Mouse (Mus musculus) G1E (cell line): ENCODE data around the gene Tmem40. TPM values are rescaled to one million over a fixed set of nuclear protein-coding genes. Genes with fewer than 3 reads are reported as not detected.
A peak's percentile ranks its signal among the peaks of the same experiment; 100 is the strongest.

Experiments used
- ATAC-seq: 2 replicates; pipeline ENCODE4 v1.8.0; 2016; ENCODE audit warnings: mild to moderate bottlenecking; ENCODE audit not compliant: insufficient number of reproducible peaks, poor library complexity, low FRiP score, severe bottlenecking; ENCODE audit errors: extremely low read depth
- DNase-seq: peaks from one replicate; pipeline ENCODE4 v3.0.0; 2012; ENCODE audit warnings: low spot score
- H3K27me3 ChIP-seq: 2 replicates; pipeline ENCODE4 v1.6.1; 2012; ENCODE audit warnings: mild to moderate bottlenecking, low read length, inconsistent platforms; ENCODE audit not compliant: insufficient read depth
- H3K36me3 ChIP-seq: replicated peaks from 2 replicates; pipeline ENCODE3; 2012; ENCODE audit warnings: mild to moderate bottlenecking, inconsistent platforms
- H3K4me1 ChIP-seq: 2 replicates; pipeline ENCODE4 v1.6.1; 2012; ENCODE audit warnings: low read depth, low read length, inconsistent platforms, mixed read lengths; ENCODE audit not compliant: insufficient read depth
- H3K4me3 ChIP-seq: 2 replicates; pipeline ENCODE4 v1.5.1; 2012; ENCODE audit warnings: low read depth, mild to moderate bottlenecking, inconsistent platforms, low read length, moderate library complexity, mixed read lengths
- H3K9me3 ChIP-seq: replicated peaks from 2 replicates; pipeline ENCODE4 v1.6.1; 2012; ENCODE audit warnings: inconsistent platforms
- CTCF ChIP-seq: IDR thresholded peaks from 2 replicates; pipeline ENCODE4 v1.5.1; 2012; ENCODE audit warnings: low read depth, low read length, inconsistent platforms, mixed read lengths
- GATA1 ChIP-seq: IDR thresholded peaks from 2 replicates; pipeline ENCODE4 v1.6.1; 2012; ENCODE audit warnings: borderline replicate concordance, low read length, inconsistent platforms, mixed read lengths
- GATA2 ChIP-seq: IDR thresholded peaks from 2 replicates; pipeline ENCODE4 v1.6.1; 2012; ENCODE audit warnings: low read depth, low read length, inconsistent platforms, borderline replicate concordance
- POLR2AphosphoS5 ChIP-seq: IDR thresholded peaks from 2 replicates; pipeline ENCODE4 v1.6.1; 2012; ENCODE audit warnings: low read depth, low read length, inconsistent platforms; ENCODE audit not compliant: insufficient replicate concordance
- TAL1 ChIP-seq: conservative IDR thresholded peaks from 2 replicates; pipeline ENCODE4 v1.6.1; 2012; ENCODE audit warnings: low read depth, low read length, inconsistent platforms, mixed read lengths
- polyA plus RNA-seq: library from polyadenylated mRNA; stranded (reverse); fragments of >175 nt; gene quantifications from 2 replicates; pipeline ENCODE4 v1.2.3, GENCODE M21; 2012
- total RNA-seq, 2 experiments: library from RNA; stranded (forward) in 1 of 2; stranded (reverse) in 1 of 2; fragments of 200-1000 nt in 1 of 2; fragments of >200 nt in 1 of 2; fragmentation: Nextera tagmentation in 1 of 2; gene quantifications; 2 replicates each; pipeline ENCODE4 v1.2.3; 2014 to 2017

Gene Tmem40
- total RNA-seq (2014; fragmentation: Nextera tagmentation) (1.8 TPM in 1 of 2 replicates, not detected in the other), total RNA-seq (2017) (14.6 and 16.5 TPM in 2 replicates), polyA plus RNA-seq (2.8 and 3.4 TPM in 2 replicates)

- Histone ChIP-seq H3K9me3 (peaks cover 2% of the 10 kb centered on the region; the same call in 1 of the 2 replicates), H3K36me3 (no peaks in the 10 kb centered on the region), H3K27me3 (peaks cover 12% of the 10 kb centered on the region; the same call in 1 of the 2 replicates), H3K4me3 (peak within 1 kb of the TSS; percentile 57; the same call in 1 of the 2 replicates), H3K4me1 (peaks cover 63% of the 10 kb centered on the region)
- TF ChIP-seq POLR2AphosphoS5 (no peak), TAL1 (no peak), CTCF (no peak), GATA1 (no peak), GATA2 (no peak)
- peak; percentile 56 for ATAC-seq
- peak; percentile 44 for DNase-seq
These were observed at the start of gene Tmem40 for GRCm38 (mm10) chr6:115761995-115762756. TSS of gene Tmem40 (minus strand) at chr6:115762410.

GRCm38 (mm10) chr6:115811606-115812005 is 49.4 kb upstream of the Tmem40 start:
- H3K4me3 ChIP-seq = no peak overlapping the region
- peaks cover 54% of the 10 kb centered on the region for H3K36me3 ChIP-seq
- H3K4me1 ChIP-seq = peaks cover 22% of the 10 kb centered on the region
- H3K27me3 ChIP-seq = no peaks in the 10 kb centered on the region
- ATAC-seq (no peak), DNase-seq (no peak)
- TF ChIP-seq POLR2AphosphoS5 (no peak), GATA1 (no peak), CTCF (no peak), TAL1 (no peak), GATA2 (no peak)
- H3K9me3 ChIP-seq = no peaks in the 10 kb centered on the region

DNA sequence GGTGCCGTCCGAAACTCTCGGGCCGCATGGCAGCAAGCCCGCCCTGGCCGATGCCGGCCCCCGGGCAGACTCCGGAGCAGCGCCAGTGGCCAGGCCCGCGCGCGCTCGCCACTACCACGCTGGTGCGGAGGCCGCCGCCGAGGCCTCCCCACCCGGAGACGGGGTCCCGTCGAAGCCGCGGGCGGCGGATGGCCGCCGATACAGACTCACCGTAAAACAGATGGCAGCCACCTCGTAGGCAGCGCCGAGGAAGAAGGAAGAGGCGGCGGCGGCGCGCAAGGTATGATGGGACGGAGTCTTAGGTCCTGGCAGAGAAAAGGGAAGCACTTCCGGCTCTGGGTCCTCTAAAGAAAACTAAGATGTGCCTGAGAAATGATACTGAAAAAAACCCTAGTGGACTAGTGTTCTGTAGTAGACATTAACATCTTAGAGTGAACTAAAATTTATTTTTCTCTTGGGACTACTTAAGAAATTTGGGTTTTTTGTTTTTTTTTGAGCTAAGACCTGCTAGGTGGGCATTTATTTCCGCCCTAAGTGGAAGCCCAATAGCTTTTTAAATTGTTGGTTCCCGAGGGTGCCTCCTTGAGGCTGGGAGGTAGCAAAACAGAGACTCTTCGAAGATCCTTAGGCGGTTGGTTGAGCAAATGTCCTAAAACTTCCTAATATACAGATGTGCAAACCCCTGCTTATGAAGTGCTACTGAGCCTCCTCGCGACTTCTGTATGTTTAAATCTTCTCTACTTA is 46.5 kb upstream of the Tmem40 start, which contains the start of gene Rpl32:
Gene Rpl32 (minus strand): TSS at position 260 of the 744 bp plus-strand sequence.
- H3K4me3 ChIP-seq = peak within 1 kb of the TSS; percentile 95
- H3K27me3 ChIP-seq = no peaks in the 10 kb centered on the region
- H3K9me3 ChIP-seq = no peaks in the 10 kb centered on the region
- TF ChIP-seq GATA1 = no peak
- no peak for TF ChIP-seq POLR2AphosphoS5
- no peak for TF ChIP-seq GATA2
- TF ChIP-seq TAL1 = no peak
- TF ChIP-seq CTCF = no peak
- peaks cover 30% of the 10 kb centered on the region for H3K4me1 ChIP-seq
- ATAC-seq (peak; percentile 77), DNase-seq (peak; percentile 76)
- H3K36me3 ChIP-seq = peaks cover 71% of the 10 kb centered on the region

DNA sequence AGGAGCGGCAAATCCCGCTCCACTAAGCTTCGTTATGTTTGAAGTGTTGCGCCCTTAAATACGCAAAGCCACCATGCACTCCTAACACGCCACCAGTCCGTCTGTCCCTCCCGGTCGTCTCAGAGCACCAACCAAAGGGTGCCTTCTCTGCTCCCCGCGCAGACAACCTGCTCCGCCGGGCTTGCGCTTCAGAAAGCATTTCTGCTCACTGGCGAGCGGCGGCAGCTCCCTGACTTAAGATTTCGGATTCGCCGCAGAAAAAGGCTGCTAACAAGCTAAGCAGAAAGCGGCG is 45.9 kb upstream of the Tmem40 start:
- Histone ChIP-seq H3K36me3 (peaks cover 72% of the 10 kb centered on the region), H3K9me3 (no peaks in the 10 kb centered on the region), H3K4me3 (peak overlapping the region; percentile 95), H3K4me1 (peaks cover 30% of the 10 kb centered on the region), H3K27me3 (no peaks in the 10 kb centered on the region)
- no peak for ATAC-seq
- no peak for DNase-seq
- TF ChIP-seq TAL1 (no peak), GATA1 (no peak), GATA2 (no peak), CTCF (no peak), POLR2AphosphoS5 (no peak)

- H3K36me3 ChIP-seq = peaks cover 77% of the 10 kb centered on the region
- H3K4me1 ChIP-seq = peaks cover 32% of the 10 kb centered on the region
- ATAC-seq (no peak), DNase-seq (no peak)
- H3K9me3 ChIP-seq = no peaks in the 10 kb centered on the region
- H3K4me3 ChIP-seq = peak overlapping the region; percentile 95
- TF ChIP-seq GATA1 = no peak
- TF ChIP-seq TAL1 = no peak
- no peak for TF ChIP-seq POLR2AphosphoS5
- no peak for TF ChIP-seq GATA2
- no peak for TF ChIP-seq CTCF
- H3K27me3 ChIP-seq = no peaks in the 10 kb centered on the region
These were observed 45.4 kb upstream of the Tmem40 start for GRCm38 (mm10) chr6:115807464-115808195.
